Mouse (Mus musculus) layer of hippocampus, adult 9-10 months (tissue): ENCODE data around the gene Bicral.
"Not testable (repeated sequence)": the region's sequence is repeated elsewhere in the genome, so short reads cannot be mapped to it uniquely, and the experiment has no call there.

ENCODE experiments used
- DNase-seq: peaks from one replicate; pipeline ENCODE4 v3.0.0; 2022; ENCODE audit warnings: low spot score

Gene Bicral

GRCm38 (mm10) chr17:46874133-46874532 is 15.9 kb upstream of the Bicral start:
- DNase-seq, result no peak

GRCm38 (mm10) chr17:46872806-46873205 is 14.5 kb upstream of the Bicral start:
- no peak for DNase-seq

DNA sequence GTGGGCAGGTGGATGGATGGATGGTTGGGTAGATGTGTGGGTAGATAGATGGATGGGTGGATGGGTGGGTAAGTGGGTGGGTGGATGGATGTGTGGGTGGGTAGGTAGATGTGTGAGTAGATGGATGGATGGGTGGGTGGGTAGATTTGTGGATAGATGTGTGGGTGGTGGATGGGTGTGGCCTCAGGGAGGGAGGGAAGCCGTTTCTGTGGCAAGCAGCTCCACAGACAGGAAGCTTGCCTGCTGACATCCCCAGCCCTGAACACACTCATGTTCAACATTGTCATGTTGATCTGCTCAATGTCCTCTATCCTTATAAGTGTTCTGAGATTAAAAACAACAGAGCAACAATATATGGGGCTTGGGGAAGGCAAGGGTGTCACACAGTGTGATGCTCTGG is 12.6 kb upstream of the Bicral start:
- DNase-seq, result no peak

DNA sequence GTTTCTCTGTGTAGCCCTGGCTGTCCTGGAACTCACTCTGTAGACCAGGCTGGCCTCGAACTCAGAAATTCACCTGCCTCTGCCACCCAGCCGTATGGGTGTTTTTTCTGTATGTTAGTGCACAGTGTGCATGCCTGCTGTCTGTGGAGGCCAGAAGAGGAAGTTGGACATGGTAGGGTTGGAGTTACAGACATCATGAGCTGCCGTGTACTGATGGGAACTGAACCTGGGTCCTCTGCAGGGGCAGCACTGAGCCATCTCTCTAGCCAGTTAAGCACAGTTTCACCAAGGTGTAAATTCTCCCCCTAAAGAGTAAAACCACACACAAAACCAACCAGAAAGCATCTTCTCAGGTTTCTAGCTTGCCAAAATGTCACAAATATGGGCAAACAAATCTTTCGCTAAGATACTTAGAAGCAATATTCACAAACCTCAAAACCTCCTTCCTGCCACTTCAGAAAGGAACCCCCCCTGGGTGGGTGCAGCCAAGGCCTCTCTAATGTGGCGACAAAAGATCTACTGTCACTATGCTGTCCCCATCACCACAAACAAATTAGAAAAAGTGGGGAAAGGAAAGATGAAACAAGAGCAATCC is 12.0 kb upstream of the Bicral start:
- DNase-seq, result no peak

GRCm38 (mm10) chr17:46866836-46867235 is 8.6 kb upstream of the Bicral start:
- no peak for DNase-seq

- DNase-seq, result no peak
These were observed 6.4 kb upstream of the Bicral start for GRCm38 (mm10) chr17:46864566-46865195.

DNA sequence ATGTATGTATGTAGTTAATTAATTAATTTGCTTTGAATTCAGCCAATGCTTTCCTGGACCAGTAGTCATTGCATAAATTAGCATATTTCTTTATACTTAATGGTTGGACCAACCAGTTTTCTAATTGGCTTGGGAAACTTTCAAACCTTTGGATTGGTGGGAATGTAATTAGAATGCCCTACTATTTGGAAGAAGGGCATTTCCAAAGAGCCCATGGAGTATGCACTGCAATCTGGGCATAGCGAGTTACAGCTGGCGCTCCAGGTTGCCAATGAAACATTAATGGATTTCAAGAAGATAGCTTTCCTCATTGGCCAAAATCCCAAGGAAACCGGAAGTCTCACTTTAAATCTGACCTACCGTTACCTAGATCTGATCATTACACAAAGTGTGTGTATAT is 1.8 kb upstream of the Bicral start:
- DNase-seq, result no peak

DNA sequence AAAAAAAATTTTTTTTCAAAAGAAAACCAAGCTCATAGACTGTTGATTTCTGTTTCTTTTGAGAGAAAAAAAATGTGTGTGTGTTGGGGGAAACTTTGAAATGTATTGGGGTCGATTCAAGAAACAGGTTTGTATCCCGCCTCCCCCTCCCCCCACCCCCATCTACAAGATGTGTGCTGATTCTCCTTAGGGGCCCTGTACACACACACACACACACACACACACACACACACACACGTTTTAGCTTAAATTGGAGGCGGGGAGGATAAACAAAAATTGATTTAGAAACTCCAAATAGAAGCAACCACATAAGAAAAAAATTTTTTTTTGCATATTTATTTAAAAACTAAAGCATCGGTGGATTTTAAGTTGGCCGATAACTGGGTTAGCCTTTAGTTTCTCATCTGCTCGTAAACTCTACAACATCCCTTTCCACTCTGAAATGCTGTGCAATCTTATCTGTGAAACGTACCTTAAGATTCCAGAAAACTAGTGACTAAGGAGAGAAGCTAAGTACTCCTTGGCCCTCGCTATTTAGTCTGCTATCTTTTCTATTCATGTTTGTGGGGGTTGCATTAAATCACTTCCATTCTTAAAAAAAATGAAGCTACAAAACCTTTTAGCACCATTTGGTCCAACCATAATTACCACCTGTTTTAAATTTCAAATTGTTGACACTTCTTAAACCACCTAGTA is 615 bp upstream of the Bicral start:
- DNase-seq, result no peak

GRCm38 (mm10) chr17:46857361-46857902 is 850 bp downstream of the Bicral start:
- DNase-seq, result no peak

DNA sequence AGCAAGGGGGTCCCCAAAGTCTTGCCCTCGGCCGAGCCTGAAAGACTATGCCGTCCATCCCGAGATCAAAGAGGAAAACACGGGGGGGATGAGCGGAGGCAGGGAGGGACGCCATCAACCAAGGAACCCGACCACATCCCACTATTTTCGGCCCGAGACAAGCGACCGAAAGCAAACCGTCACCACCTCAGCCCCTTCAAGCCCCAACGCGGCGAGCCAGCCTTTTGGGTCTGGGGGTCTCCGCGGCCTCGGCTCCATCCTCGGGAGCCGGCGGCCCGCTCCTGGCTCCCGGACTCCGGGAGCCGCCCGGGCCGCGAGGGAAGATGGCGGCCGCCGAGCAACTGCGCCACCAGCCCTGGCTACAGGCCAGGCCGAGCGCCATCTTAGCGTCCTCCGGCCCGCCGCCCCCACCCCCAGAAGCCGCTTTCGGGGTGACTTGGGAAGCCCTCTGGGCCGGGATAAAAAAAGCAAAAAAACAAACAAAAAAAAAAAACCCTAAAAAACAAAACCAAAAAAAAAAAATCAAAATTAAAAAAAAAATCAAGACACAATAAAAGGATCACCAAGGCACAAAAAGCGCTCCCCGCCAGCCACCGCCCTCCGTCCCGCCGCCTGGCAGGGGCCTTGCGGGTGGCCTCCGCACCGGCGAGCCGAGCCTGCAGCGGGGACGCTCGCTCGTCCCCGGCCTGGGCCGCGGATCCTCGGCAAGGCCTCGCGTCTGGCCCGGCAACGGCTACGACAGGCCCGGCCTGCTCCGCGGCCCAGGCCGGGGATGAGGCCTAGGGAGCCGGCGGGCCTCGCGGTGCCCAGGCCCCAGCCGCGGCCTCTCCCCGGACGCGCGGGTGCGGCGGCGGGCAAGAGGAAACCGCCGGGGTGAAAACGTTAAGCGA is 1.6 kb downstream of the Bicral start:
- no peak for DNase-seq

- DNase-seq, result no peak
These were observed 2.2 kb downstream of the Bicral start for GRCm38 (mm10) chr17:46856107-46856388.

DNA sequence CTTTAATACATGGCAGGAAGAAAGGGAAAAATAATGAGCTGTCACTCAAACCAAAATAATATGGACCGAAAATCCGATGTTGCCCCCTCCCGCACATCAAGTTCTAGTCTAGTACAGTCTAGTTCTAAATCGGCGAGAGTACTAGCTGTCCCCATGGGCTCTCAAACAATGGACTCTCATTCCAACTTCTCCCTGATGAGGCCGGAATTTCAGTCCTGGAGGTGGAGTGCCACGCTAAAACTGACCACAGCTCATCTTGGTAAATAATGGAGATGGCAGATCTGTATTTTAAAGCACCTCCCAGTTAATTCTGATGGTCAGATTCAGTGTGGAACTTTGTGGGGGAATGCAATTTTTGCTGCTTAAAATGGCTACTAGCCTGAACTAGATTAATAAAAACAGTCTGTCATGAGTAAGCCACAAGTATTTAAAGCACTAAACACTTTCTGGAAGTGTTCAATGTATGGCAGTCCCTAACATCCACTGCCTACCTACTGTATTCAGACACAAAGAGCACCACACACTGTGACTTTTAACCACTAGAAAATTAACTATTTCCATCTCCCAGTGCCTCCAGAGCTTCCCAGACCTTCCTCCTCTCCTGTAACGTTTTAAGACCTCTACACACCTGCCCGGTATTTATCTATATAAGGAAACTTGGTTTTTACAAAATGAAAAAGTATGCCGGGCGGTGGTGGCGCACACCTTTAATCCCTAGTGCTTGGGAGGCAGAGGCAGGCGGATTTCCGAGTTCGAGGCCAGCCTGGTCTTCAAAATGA is 2.8 kb downstream of the Bicral start:
- DNase-seq, result no peak

- no peak for DNase-seq
These were observed 3.6 kb downstream of the Bicral start for GRCm38 (mm10) chr17:46854640-46855110.

- no peak for DNase-seq
These were observed 4.2 kb downstream of the Bicral start for GRCm38 (mm10) chr17:46854096-46854495.

DNA sequence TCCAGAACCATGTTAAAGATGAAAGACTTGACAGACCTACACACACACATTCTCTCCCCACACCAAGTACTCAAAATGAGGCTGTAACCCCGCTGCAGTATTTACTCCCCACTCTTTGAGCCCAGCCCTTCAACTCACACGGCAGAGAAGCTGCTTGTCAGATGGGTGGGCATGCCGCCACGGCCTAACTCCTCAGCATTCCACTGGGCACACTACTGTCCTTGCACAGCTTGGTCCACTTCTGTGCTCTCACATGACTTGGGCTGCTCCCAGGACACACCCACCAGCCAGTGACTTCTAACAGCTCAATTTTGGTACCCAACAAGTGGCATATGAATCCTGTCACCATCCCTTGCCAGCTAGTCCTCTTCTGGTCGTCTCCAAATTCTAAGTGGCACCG is 5.0 kb downstream of the Bicral start:
- DNase-seq, result no peak

DNA sequence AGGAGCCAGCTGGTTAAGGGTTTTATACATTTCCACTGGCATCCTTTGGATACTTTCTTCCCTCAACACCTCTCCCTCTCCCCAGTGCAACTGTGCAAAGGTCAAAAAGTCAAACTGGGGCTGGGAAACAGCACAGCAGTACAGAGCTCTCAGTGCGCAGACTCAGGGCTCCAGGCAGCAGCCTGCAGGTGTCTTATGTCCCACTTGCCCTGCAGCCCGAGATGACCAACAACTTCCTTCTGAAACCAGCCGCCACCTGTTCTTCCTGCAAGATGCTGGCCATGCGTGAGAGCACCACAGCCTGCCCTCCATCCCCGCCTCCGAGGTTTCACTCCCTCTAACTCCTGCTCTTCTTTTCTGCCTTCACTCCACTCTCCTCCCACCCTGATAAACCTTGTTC is 5.6 kb downstream of the Bicral start:
- no peak for DNase-seq

- DNase-seq, result no peak
These were observed 11.1 kb downstream of the Bicral start for GRCm38 (mm10) chr17:46847206-46847605.

GRCm38 (mm10) chr17:46846573-46846972 is 11.7 kb downstream of the Bicral start:
- not testable (repeated sequence) for DNase-seq

DNA sequence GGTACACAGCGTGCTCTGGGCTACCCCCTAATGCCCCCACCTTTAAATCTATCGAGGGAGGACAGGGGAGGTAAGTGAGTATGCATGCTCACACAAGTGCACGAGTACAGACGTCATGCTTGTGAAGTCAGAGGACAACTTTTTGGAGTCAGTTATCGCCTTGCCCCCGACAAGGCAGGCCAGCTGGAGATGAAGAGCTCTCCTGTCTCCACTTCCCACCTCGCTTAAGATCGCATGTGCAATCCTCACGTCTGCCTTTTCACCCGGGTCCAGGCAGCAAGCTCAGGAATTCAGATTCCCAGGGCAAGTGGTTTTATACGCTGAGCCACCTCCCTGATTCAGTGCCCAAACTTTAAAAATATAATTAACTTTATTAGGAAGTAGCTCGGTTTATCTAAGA is 13.0 kb downstream of the Bicral start:
- DNase-seq, result no peak

DNA sequence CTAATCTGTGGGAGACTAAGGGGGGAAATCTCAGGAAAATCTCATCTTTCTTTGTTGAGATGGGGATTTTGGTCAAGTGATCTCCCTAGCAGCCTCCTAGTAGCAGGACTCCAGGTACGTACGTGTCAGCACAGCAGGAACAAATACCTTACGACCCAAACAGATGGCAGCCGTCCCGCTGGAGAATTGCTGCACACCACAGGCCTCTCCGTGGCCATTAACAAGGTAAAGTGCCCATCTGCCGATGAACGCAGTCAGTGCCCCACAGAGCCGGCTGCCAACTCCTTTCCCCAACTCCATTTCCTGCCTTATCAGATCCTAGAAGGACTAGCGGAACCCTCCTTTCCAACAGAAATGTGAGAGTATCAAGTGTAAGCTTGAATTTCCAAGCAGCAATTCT is 13.5 kb downstream of the Bicral start:
- no peak for DNase-seq

GRCm38 (mm10) chr17:46843716-46844115 is 14.6 kb downstream of the Bicral start:
- DNase-seq, result no peak

DNA sequence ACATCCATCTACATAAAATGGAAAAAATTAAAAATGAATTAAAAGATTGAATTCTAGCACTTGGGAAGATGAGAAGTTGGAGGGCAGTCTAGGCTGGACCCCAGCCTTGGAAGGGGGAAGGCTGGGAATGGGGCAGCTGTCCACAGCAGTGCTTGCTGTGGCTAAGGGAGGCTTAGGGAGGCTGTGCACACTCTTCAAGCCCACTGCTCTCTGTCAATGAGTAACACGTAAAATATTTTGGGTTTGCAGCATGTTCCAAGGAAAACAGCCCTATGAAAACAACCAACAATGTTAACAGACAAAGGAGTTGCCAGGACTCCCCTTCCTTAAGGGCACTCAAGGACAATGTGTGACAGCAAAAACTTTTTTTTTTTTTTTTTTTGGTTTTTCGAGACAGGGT is 15.3 kb downstream of the Bicral start:
- DNase-seq, result no peak
